Mouse (Mus musculus): ENCODE measurements around the gene Mcat.

Gene Mcat

DNA sequence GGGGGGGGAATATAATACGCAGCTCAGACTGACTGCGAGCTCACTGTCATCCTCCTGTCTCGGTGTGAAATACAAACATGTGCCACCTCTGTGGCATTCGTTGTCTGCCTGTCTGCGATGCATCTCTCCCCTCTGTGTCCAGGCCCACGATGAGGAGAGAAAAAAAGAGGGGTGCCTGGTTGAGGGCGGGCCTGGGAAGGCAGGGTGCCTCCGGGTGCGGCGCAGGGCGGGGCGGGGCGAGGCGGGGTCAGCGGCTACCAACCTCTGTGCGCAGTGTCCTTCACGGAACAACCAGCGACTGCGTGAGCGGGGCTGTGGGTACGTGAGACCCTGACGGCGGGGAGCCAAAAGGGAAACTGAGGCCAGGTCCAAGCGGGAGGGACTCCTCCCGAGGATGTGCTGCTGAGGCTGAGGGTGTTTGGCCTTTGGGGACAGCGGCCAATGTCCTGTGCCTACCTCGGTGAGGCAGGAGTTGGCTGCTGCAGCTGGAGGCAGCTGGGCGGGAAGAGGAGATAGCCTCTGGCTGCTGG is at the start of gene Mcat, which contains the start of gene Tspo:
Mcat (minus strand) TSS at position 461 of the 530 bp plus-strand sequence.
Tspo (plus strand) TSS at position 266 of the 530 bp plus-strand sequence.
- peak in 1 of 2 experiments; percentile 45 for DNase-seq (ENCODE audit: low spot score in 2 of 2)

DNA sequence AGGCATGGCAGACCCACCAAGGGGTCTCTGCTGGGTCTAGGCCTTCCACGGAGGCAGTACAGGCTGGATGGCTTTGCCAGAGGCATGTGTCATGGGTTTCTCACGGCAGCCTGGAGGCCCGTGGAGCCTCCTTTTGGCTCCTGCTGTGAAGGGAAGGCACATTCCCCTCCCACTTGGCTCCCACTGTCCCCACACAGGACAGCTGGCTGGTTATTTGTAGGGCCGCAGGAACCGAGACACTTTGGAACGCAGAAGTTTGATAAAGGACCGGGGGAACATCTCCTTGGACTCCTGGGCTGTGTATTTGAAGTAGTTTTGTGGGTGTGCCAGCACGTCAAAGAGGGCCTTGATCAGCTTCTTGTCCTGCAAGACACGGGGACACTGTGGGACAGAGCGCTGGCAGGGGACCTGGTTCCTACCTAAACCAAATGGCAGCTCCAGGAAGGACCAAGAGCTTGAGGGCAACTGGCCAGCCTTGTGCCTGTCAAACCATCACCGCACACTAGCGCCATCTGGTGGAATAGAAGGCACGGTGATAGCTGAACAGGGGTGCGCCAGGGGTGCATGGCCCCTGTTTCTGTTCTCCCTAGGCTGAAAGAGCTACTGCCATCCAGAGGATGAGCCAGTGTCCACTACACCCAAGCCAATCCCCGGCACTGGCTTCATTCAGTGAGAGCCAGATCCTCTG is 43.7 kb upstream of the Mcat start:
- DNase-seq (ENCODE audit: low spot score in 2 of 2) = peak; percentile 50 to 71

DNA sequence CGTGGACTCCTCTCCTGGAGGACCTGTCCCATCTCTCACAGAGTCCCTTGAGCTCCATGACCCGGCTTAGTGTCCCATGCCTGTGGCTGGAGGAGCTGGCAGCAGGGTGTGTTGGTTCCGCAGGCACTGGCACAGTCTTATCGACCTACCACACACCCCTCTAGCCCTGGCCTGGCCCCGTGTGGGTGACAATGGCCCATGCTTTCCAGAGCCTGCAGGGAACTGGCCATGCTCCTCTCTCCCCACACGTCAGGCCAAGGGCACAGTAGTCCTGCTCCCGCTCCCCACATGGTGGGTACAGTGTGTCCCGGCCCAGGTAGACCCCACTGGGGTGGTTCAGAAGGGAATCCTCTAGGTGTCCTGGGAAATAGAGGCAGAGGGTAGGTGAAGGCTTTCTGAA is 43.1 kb upstream of the Mcat start:
- no peak for DNase-seq (ENCODE audit: low spot score in 2 of 2)

DNA sequence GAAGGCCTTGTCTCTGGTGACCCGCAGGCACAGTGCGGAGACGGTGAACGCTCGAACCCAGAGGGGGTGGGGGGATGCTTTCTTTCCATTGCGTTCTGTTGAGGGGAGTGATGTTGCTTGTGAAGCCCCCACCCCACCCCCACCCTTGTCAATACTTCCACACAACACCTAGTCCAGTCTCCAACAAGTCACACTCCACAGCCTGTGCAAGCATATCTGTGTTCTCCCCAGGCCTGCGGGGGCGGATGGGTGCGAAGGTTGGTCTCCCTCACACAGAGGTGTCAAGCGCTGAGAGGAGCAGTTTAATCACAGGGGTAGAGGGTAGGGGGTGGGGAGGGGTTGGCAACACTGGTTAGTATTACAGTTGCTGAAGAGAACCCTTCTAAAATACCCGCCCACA is 42.6 kb upstream of the Mcat start:
- DNase-seq (ENCODE audit: low spot score in 2 of 2) = no peak

DNA sequence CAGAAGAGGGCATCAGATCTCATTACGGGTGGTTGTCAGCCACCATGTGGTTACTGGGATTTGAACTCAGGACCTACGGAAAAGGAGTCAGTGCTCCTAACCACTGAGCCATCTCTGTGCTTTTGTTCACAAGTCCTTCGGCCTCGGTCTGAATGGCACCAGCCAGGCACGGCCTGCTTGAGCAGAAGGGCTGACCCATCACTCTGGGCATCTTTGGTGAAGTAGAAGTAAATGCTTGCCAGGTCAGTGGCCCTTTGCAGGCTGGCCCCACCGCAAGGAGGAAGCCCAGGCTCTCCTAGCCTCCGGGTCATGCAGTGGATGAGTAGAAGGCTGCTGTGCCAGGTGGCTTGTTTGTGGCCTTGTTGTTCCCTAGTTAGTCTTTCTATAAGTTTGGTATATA is 39.8 kb upstream of the Mcat start:
- no peak for DNase-seq (ENCODE audit: low spot score in 2 of 2)

DNA sequence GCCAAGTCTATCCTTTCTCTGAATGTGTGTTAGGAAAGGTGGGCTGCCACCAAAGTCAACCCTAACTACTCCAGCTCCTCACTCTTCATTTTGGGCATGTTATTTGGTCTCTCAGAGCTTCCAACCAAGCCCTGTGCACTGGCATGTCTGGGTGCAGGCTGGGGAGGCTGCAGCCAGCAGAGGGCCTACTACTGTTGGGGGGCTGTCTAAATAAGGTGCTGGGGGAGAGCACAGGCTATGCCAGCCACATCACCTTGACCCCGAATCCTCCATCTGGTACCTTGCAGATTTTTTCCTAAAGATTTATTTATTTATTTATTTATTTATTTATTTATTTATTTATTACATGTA is 39.4 kb upstream of the Mcat start:
- DNase-seq (ENCODE audit: low spot score in 2 of 2) = no peak

DNA sequence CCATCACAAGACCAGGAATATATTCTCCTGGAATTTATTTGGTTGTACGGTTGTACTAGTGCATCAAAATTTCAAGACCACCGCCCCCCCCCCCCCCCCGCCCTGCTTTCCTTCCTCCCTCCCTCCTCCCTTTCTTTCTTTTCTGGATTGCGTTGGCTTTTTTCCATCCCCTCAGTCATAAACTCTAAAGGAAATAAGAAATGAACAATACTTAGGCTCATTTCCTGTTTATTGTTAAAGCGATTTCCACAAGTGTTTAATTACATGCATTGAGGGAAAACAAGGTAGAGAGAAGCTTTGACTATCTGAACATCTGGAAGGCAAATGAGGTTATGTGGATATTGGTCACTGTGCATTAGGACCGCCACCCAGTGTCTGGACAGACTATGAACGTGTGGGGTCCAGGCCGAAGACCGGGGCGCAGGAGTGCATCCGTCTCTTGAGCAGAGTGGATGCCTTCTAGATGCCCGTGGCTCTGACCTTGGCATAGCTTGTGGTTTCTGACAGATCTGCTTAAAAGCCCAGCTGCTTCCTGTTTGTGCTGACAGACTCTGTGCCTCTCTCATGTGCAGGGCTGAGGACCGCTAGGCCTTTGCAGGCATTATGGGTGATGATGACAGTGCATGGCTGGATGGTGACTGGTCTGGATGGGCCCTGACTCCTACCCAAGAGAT is 38.9 kb upstream of the Mcat start:
- no peak for DNase-seq (ENCODE audit: low spot score in 2 of 2)

DNA sequence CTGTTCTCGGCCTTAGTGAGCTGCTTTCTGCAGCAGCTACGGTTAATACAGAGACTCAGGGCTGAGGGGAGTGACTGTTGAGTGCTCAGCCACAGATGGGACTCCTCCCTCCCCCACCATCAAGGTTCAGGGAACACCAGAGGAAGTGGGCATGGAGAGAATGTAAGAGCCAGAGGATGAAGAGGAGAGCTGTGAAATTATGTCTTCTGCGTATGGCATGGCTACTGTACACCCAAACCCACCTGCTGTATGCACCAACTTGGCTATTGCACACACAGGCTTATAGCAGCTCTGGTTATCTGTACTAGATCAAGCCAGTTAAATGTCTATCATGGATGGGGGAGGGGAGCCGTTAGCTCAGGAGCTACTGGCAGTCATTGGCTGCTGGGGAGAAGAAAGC is 37.6 kb upstream of the Mcat start:
- DNase-seq (ENCODE audit: low spot score in 2 of 2) = no peak

DNA sequence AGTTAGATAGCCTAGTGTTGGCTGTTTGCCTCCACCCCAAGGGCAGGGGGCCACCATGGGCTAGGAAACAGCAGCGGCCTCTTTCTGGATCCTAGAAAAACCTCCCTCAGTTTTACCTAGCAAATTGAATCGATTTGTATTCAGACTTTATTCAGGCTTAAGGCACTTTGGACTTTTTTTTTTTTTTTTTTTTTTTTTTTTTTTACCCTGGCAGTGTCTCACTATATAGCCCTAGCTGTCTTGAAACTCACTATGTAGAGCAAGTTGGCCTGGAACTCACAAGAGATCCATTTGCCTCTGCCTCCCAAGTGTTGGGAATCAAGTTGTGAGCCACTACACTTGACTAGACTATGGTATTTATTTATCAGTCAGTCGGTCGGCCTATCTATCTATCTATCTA is 33.2 kb upstream of the Mcat start:
- no peak for DNase-seq (ENCODE audit: low spot score in 2 of 2)

DNA sequence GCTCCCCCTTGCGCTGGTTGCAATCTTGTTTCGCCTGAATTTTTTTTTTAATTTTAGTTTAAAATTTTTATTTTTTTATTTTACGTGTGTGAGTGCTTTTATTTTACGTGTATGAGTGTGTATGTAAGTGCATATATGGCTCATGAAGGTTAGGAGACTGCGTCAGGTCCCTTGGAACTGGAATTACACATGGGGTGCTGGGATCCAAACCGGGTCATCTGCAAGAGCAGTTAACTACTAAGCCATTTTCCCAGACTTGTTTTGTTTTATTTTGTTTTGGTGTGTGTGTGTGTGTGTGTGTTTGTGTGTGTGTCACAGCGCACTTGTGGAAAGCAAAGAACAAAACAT is 31.8 kb upstream of the Mcat start:
- no peak for DNase-seq (ENCODE audit: low spot score in 2 of 2)

DNA sequence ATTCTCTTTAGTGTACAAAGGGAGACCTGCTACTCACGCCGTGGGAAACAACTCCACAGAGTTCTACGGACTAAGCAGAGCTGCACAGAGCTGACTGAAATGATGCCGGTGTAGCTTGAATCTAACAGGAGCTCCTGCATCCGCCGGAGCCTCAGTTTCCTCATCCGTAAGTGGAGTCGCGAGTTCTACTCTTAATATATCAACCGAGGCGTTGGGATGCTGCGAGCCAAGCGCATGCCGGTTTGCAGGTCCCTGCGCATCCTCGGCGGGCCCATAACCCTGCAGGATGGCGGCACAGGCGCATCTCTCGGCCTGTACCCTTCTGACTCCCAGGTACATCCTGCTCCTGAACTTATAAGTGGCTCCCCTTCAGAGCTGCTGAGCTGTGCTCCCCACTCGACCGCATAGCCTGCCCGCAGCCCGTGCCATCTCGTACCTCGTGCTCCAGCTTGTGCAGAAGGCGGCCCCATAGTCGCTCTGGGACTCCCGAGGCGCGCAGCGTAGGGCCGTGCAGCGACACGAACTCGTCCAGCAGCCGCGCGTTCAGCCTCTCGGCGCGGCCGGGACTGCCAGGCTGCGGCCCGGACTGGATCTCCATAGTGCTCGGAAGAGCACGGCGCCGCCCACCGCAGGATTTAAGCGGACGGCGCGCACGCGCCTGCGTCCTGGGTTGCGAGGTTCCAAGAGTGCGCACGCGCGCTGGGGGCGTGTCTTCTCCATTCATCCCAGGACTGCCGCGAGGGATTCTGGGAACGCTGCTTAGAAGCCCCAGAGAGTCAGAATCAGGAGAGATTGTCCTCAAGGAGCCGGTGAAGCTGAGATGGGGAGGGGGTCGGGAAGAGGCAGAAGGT is 31.2 kb upstream of the Mcat start, which contains the start of gene Ttll12:
Ttll12 (minus strand) TSS at position 645 of the 851 bp plus-strand sequence.
- peak; percentile 90 to 94 for DNase-seq (ENCODE audit: low spot score in 2 of 2)

DNA sequence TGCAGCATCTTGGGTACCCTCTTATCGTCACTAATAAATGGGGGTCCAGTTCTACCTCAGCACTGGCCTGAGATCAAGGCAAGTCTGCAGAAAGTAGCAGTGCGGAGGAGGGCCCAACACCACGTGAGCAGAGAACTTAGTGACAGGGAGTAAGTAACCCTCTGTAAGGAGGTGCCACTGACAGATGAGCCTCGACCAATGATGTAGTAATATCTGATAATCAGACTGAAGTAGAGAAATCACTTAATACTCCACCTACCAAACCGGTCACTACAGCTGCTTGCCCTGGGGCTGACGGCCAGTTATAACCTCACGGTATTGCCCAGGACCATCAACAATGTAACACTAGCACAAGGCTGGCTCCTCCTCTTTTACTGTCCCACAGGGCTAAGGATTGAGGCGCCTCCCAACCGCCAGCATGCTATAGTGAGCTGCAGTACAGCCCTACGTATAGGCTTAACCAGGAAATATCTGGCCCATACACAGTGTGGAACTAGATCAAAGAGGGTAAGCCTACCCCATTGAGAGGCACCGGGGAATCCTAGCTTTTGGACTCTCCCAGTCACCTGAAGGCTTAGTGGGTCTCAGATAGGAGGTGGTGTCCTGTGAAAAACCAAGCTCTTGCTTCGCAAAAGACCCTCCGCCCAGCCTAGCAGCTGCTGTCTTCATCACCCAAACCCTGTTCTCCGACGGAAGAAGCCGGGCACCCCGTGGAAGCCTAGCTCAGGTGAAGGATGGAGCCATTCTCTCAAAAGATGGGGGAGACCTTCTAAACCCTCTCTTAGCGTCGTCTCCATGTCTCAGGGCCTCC is 30.3 kb upstream of the Mcat start:
- DNase-seq (ENCODE audit: low spot score in 2 of 2) = no peak

DNA sequence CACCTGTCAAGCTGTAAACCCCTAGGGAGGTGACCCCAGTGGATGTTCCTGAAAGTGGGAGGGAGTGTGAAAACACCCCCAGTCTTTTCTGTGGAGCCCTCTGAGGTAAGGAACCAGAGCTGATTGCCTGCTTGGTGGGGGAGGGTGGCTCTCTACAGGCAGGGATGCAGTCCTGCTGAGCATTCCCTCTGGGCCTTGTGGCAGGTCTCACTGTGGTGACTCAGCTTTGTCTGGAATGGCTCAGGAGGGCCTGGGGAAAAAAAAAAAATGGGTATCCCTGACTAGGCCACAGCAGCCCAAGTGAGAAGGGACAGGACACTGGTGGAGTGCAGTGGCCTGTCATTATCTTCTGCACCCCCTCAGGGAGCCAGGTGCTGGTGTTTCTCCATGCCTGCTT is 29.6 kb upstream of the Mcat start:
- no peak for DNase-seq (ENCODE audit: low spot score in 2 of 2)

DNA sequence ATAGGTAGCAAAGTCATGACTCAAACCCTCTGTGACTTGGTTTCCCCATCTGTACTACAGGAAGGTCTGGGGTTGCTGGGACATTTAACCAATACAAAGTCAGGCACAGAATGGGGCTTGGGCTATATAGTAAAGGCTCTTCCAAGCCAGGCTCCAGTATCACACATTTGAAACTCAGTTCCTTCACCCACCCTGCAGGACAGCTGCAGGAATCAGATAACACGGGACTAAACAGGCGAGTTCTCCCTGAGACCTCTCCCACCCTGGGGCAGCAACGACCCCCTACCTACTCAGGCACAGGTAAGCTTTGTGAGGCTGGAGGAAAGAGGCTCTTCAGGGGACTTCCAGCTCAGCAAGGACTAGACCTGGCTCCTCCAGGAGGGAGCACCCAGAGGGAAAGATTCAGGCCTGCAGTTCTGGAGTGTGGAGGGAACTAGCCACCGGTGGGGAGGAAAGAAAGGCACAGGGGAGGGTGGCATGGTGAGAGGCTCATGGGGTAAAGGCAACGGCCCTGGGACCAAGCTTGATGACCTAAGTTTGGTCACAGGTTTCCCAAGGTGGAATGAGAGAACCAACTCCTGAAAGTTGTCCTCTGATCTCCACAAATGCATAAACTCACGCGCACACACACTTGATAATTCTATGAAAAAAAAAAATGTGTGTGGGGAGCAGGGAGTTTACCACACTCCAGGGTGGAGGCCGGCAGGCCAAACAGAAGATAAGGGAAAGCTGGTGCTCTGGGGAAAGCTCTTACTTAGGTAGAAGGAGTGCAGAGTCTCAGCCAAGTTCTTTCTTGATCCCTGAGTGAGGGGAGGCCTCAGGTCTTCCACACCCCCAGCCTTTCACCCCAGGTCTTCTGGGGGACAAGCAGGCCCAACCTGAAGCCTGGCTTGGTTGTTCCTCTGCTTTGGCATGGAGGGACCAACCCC is 28.9 kb upstream of the Mcat start:
- no peak for DNase-seq (ENCODE audit: low spot score in 2 of 2)

DNA sequence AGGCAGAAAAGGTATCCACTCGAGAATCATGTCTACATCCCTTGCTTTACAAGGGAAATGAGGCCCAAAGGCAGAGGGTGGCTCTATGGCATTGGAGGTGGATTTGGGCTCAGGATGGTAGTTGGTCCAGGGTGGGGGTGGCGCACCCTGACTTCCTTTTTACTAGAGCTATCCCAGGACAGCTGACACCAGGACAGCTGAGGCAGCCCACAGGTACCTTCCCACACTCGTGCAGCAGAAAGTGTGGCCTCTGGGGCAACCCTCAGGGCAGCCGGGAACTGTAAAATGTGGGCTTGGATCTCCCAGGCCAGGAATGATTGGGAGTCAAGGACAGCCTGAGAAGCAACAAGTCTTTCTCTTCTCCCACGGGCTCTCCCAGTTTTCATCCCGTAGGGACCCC is 28.2 kb upstream of the Mcat start:
- no peak for DNase-seq (ENCODE audit: low spot score in 2 of 2)

DNA sequence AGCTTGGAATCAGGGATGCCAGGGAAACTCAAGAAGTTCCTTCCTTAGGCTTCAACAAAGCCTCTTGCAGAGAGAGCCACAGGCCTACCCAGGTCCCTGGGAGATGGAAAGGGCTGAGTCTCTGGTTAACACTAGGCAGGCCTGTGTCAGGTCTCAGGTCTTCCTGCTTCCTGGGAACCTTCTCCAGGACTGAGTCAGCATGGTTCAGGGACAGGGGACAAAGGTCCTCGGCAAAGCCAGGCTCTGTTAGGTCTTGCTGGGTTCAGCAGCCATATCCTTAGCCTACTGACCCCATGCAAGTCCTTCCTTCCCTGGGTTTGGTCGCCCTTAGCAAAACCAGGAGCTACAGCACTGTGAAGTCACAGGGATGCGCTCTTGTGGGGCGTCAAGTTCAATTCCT is 27.3 kb upstream of the Mcat start:
- no peak for DNase-seq (ENCODE audit: low spot score in 2 of 2)

DNA sequence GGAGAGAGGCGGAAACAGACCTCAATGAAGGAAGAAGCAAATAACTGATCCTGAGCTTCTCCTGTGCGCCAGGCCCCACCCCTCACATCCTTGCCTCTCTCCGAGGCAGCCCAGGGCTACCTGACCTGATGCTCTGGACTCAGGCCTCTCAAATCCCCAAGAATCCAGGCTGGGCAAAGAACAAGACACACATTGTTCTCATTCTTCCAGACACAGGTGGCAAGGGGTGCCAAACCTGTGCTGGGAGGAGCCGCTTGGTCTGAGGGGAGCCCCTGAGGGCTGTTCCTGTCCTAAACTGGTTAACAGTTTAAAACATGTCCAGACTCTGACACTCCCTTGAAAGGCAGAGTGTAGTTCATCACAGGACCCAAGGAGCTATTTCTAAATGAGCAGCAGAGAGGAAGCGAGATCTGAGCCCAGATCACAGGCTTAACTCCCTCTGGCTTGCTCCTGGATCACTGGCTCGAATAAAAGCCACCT is 21.2 kb upstream of the Mcat start:
- no peak for DNase-seq (ENCODE audit: low spot score in 2 of 2)

DNA sequence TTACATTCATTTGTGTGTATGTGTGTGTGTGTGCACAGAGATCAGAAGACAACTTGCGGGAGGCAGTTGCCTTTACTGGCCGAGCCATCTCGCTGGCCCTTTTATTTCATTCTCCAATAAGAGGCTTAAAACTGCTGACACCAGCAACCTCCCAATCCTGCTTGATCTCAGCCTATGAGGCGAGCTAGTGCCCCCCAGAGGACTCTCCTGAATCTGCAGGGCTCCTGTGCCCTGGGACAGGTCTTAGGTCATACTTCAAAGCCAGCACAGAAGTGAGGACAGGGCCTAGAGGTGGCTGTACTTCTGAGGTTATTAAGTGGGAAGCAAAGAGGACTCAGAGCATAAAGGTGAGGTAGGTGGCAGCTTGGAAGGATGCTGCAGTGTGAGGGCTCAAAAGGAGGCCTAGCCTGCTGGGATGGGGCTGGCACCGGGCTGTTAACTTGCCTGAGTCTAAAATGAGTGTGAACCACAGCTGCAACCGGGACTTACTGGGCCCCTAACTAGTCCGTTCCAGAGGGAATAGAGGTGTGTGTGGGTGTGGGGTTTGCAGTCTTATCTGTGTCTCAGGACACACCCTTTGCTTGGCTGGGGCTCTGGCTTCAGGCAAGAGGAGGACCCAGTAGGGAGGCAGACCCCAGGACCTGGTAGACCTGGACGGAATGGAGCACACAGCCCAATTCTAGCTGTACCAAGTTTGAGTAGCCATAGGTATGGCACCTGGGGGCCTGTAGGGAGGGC is 20.0 kb upstream of the Mcat start:
- no peak for DNase-seq (ENCODE audit: low spot score in 2 of 2)

DNA sequence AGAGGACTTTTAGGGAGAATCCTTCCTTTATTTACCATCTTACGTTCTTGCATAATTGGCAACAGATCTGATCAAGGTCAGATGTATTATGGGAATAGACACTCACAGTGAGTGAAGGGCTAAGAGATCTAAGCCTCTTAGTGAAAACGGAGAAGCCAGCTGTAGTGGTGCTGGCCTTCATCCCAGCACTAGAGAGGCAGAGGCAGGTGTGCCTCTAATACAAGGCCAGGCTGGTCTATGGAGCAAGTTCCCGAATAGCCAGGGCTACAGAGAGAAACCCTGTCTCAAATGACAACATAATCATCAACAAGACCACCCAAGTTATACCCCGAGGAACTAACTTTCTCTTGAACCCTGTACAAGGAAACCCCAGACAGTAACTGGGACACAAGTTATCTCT is 19.3 kb upstream of the Mcat start:
- DNase-seq (ENCODE audit: low spot score in 2 of 2) = no peak

DNA sequence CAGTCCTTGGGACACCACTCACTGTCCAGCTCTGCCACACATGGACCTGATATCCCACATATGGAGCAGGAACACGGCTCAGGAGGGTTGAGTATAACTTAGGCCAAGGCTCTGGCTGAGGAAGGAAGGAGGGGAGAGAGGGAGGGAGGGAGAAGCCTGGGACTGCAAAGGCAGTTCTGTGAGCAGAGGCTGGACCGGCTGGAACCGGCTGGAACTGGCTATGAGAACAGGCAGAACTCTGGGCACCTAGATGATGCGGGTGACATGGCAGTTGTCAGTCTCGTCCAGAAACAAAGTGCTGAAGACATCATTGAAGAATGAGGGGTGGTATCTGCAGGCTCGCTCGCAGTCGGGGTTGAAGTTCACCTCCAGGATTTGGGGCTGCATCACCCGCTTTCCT is 13.1 kb upstream of the Mcat start:
- DNase-seq (ENCODE audit: low spot score in 2 of 2) = no peak
